Mouse (Mus musculus) heart, embryonic 14.5 days (tissue): ENCODE measurements around the gene Rnf223. TPM values are rescaled to one million over a fixed set of nuclear protein-coding genes. Genes with fewer than 3 reads are reported as not detected.
"Not testable (repeated sequence)": the region's sequence is repeated elsewhere in the genome, so short reads cannot be mapped to it uniquely, and the experiment has no call there.

Experiments used
- ATAC-seq: fragments of 200-750 bp; cut with Nextera tagmentation; 2 replicates; pipeline ENCODE4 v1.8.0; 2017; ENCODE audit warnings: low read depth, moderate TSS enrichment; ENCODE audit not compliant: insufficient number of reproducible peaks, insufficient read depth, low FRiP score
- H3K27ac ChIP-seq, 2 experiments: fragments of 200-500 bp in 1 of 2; fragments of 300-500 bp in 1 of 2; sonication (generic) in 1 of 2; replicated peaks in 1 of 2; 2 replicates each; pipeline ENCODE4 v1.5.1; 2012 to 2014; ENCODE audit warnings: low read depth in 2 of 2, low read length in 2 of 2, control low read depth in 1 of 2, mild to moderate bottlenecking in 1 of 2, mixed read lengths in 1 of 2; ENCODE audit not compliant: control insufficient read depth in 1 of 2, insufficient read depth in 1 of 2
- H3K27me3 ChIP-seq: fragments of 300-500 bp; sonication (generic); 2 replicates; pipeline ENCODE4 v1.6.1; 2014; ENCODE audit warnings: mild to moderate bottlenecking, low read length, control low read depth; ENCODE audit not compliant: control insufficient read depth, insufficient read depth
- H3K36me3 ChIP-seq: fragments of 300-500 bp; sonication (generic); 2 replicates; pipeline ENCODE4 v1.6.1; 2014; ENCODE audit warnings: mild to moderate bottlenecking, control low read depth, low read length, mixed read lengths; ENCODE audit not compliant: control insufficient read depth, insufficient read depth
- H3K4me1 ChIP-seq, 2 experiments: fragments of 200-500 bp in 1 of 2; fragments of 300-500 bp in 1 of 2; sonication (generic) in 1 of 2; 2 replicates each; pipeline ENCODE4 v1.6.1; 2012 to 2014; ENCODE audit warnings: low read length in 2 of 2, control low read depth in 1 of 2, mixed read lengths in 1 of 2; ENCODE audit not compliant: control insufficient read depth in 2 of 2, insufficient read depth in 2 of 2
- H3K4me2 ChIP-seq: fragments of 300-500 bp; sonication (generic); 2 replicates; pipeline ENCODE4 v1.6.1; 2014; ENCODE audit warnings: mild to moderate bottlenecking, low read length
- H3K4me3 ChIP-seq, 2 experiments: fragments of 200-500 bp in 1 of 2; fragments of 300-500 bp in 1 of 2; sonication (generic) in 1 of 2; 2 replicates each; pipeline ENCODE4 v1.5.1; 2012 to 2014; ENCODE audit warnings: low read length in 2 of 2, mild to moderate bottlenecking in 2 of 2, control low read depth in 1 of 2, low read depth in 1 of 2, moderate library complexity in 1 of 2; ENCODE audit not compliant: control insufficient read depth in 1 of 2, insufficient read depth in 1 of 2
- H3K9ac ChIP-seq: fragments of 300-500 bp; sonication (generic); 2 replicates; pipeline ENCODE4 v1.6.1; 2014; ENCODE audit warnings: mild to moderate bottlenecking, low read length
- H3K9me3 ChIP-seq: fragments of 300-500 bp; sonication (generic); 2 replicates; pipeline ENCODE4 v1.6.1; 2016; ENCODE audit warnings: low read length, control low read depth; ENCODE audit not compliant: control insufficient read depth
- WGBS: fragments of 180-500 bp; shearing (Covaris S2); extraction: QIAGEN DNeasy Blood & Tissue Kit; methylation state at CpG from one replicate; pipeline ENCODE4 v1.1.7; 2014; 5-methylcytosine and 5-hydroxymethylcytosine counted together
- polyA plus RNA-seq: library from polyadenylated mRNA; unstranded; fragments of >200 nt; fragmentation: Nextera tagmentation; extraction: Ambion mirVana; gene quantifications from 2 replicates; pipeline ENCODE4 v1.2.1, GENCODE M21; 2014

The Rnf223 gene
- polyA plus RNA-seq, 1 experiment from 2014 or later = 0.07 TPM

DNA sequence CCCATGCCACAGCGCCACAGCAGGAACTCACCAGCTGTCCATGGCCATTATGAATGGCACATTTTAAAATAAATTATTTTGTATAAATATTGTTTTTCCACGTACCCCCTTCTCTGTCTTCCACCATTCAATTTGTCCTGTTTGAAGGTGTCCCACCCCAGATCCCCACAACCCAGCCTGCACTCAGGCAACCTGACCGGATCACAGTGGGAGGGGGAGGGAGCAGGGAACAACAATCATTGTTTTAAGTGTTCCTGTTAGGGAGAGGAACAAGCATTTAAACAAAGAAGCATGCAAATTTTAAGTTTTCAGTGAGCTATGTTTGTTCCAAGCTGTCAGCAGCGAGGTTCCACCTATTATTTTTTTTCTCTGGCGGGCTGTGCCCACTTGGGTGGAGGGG lies 3.0 kb downstream of the Rnf223 start:
- Histone ChIP-seq H3K36me3 (no peaks in the 10 kb centered on the region), H3K4me2 (no peak overlapping the region), H3K9me3 (no peaks in the 10 kb centered on the region), H3K27ac (no peak overlapping the region), H3K9ac (no peak overlapping the region), H3K4me3 (no peak overlapping the region), H3K27me3 (no peaks in the 10 kb centered on the region), H3K4me1 (no peaks in the 10 kb centered on the region; a peak in 1 of 4 replicates)
- WGBS = 73% methylated on average over 5 of the region's 5 CpGs
- ATAC-seq = no peak

DNA sequence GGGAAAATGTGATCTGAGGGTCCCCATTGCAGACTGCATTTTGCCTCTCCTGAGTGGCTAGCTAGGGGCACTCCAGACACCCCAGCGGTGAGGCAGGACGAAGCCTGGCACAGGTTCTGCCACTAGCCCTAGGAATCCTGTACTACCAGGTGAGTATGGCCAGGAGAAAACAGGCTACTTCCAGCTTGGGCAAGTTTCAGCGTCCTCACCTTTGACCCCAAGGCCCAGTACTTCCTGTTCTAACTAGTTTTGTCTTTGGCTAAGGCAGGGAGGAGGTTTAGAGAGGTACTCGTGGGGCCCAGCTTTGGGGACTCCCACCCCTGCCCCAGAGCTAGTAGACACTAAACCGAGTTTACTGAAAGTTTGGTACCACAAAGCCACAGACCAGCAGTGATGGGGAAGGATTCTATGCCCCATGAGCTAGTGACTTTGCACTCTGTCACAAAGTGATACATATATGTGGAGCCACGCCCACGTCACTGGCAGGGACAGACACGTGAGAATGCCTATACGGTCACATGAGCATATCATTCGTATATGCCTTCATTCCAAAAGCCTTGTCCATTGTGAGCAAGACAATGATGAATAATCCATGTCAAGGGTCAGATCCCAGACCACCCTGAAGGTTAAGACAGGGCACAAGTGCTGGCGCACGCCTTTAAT lies 3.8 kb downstream of the Rnf223 start:
- H3K36me3 ChIP-seq = no peaks in the 10 kb centered on the region
- 0 out of 2 replicates have a peak, but pooled peaks cover 4% of the 10 kb centered on the region for H3K9me3 ChIP-seq
- no peaks in the 10 kb centered on the region for H3K27me3 ChIP-seq
- no peak overlapping the region for H3K4me3 ChIP-seq
- no peak overlapping the region for H3K4me2 ChIP-seq
- no peaks in the 10 kb centered on the region; a peak in 1 of 4 replicates for H3K4me1 ChIP-seq
- no peak for ATAC-seq
- no peak overlapping the region for H3K27ac ChIP-seq
- no peak overlapping the region for H3K9ac ChIP-seq
- WGBS = 80% methylated on average over 12 of the region's 12 CpGs

DNA sequence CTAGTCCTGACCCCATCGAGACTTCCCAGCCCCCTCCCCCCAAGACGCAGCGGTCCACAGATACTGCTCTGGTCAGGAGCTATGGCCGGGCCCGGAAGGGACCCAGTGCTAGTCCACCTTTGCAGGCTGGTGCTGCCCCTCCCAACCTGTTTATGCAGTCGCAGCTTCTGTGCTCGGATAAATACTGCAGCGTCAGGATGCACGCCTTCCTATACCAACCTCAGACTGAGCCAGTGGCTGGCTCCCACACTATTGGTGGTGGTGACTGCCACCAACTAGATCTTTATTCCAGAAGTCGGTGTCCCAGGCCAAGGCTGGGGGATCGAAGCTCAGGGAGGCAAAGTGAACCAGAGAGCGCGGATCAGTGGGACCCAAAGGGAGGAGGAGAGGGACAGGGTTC lies 4.8 kb downstream of the Rnf223 start:
- no peak overlapping the region for H3K4me2 ChIP-seq
- H3K27ac ChIP-seq = no peak overlapping the region
- peaks cover 7% of the 10 kb centered on the region; the same call in 1 of the 2 replicates for H3K9me3 ChIP-seq
- H3K27me3 ChIP-seq = no peaks in the 10 kb centered on the region
- H3K4me3 ChIP-seq = no peak overlapping the region
- no peak overlapping the region for H3K9ac ChIP-seq
- H3K4me1 ChIP-seq = no peaks in the 10 kb centered on the region; a peak in 1 of 4 replicates
- H3K36me3 ChIP-seq = no peaks in the 10 kb centered on the region
- no peak for ATAC-seq
- WGBS = 89% methylated on average over 13 of the region's 13 CpGs

DNA sequence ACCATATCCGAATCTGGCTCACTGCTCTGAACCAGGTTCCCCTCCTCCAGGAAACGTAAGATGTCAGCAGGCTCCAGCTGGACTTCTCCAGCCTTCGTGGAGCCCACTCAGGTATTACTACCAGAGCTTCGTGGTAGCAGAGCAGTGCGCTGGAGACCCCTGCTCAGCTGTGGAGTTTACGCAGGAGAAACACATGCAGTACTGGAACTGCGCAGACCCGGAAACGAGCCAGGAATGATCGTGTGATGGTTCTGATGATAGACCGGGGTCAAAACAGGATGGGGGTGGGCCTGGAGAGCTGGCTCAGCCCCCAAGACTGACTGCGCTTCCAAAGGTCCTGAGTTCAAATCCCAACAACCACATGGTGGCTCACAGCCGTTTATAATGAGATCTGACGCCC lies 5.5 kb downstream of the Rnf223 start:
- Histone ChIP-seq H3K4me3 (no peak overlapping the region), H3K27ac (no peak overlapping the region), H3K9me3 (peaks cover 7% of the 10 kb centered on the region; the same call in 1 of the 2 replicates), H3K4me1 (no peaks in the 10 kb centered on the region; a peak in 1 of 4 replicates), H3K4me2 (no peak overlapping the region), H3K9ac (no peak overlapping the region), H3K27me3 (no peaks in the 10 kb centered on the region), H3K36me3 (no peaks in the 10 kb centered on the region)
- ATAC-seq = no peak
- WGBS = 90% methylated on average over 14 of the region's 14 CpGs

DNA sequence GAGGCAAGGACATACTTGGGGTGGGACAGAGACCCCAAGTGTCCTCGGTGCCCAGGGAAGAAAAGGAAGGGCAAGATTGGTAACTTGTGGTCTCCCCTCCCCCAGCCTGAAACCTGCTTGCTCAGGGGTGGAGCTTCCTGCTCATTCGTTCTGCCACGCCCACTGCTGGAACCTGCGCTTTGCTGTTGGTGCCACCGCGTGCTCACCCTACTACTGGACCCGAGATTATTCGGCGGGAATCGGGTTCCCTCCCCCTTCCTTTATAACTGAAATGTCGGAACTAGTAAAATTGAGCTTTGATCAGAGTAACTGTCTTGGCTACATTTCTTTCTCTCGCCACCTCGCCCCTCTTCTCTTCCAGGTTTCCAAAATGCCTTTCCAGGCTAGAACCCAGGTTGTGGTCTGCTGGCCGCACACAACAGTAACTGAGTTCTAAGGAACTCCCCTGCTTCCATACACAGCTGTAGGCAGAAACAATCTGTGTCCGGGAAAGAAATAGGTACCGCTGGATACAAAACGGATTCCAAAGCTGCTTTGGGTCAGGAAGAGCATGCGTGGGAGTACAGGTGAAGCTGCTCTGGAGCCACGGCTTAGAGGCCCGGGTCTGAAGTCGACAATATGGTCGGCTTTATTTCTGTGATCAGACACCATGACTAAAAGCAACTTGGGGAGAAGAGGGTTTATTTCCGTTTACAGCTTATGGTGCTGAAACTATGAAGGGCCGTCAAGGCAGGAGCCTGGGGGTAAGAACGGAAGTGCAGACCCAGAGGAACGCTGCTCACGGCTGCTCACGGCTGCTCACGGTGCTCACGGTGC lies 6.2 kb downstream of the Rnf223 start:
- H3K27ac ChIP-seq = no peak overlapping the region
- H3K4me2 ChIP-seq = no peak overlapping the region
- no peaks in the 10 kb centered on the region for H3K36me3 ChIP-seq
- WGBS = 92% methylated on average over 30 of the region's 30 CpGs
- H3K4me3 ChIP-seq = no peak overlapping the region
- ATAC-seq = no peak
- no peaks in the 10 kb centered on the region for H3K27me3 ChIP-seq
- no peaks in the 10 kb centered on the region; a peak in 1 of 4 replicates for H3K4me1 ChIP-seq
- no peak overlapping the region for H3K9ac ChIP-seq
- H3K9me3 ChIP-seq = peaks cover 7% of the 10 kb centered on the region; the same call in 1 of the 2 replicates

DNA sequence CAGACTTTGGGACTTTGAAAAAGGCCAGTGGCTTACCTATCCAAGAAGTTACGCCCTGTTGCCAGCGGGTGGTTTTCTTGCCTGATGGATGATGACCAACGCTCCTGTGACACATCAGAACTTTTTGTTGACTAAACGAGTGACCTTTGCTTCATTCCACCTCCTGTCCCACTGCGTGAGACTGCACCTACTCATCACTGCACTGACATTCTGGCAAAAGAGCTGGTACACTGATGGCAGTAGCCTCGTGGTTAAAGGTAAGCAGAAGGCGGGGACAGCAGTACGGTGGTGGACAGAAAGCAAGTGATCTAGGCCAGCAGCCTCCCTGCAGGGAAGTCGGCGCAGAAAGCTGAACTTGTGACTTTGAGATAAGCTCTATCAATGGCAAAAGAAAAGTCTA lies 20.6 kb downstream of the Rnf223 start:
- H3K27me3 ChIP-seq, H3K9me3 ChIP-seq, H3K9ac ChIP-seq, ATAC-seq, H3K36me3 ChIP-seq, H3K27ac ChIP-seq, H3K4me1 ChIP-seq, H3K4me2 ChIP-seq, H3K4me3 ChIP-seq: not testable (repeated sequence)
- WGBS = 70% methylated on average over 10 of the region's 10 CpGs

DNA sequence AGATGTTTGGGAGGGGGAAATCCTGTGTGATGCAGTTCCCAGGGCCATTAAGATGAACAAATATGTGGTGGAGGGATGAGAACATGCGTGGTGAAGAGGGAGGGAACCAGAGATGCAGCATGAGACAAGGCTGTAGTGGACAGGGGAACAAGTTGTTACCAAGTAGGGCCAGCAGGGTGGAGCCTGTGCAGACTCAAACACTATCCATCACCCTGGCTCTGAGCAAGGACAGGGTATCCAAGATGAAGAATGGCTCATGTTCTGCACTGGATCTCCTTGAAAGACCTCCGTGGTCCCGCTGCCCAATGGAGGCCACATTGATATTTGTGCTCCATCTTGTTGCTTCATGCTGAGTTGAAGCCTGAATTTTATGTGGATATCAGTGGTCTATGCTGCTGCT lies 24.5 kb downstream of the Rnf223 start:
- no peak overlapping the region for H3K4me2 ChIP-seq
- 88% methylated on average over 3 of the region's 3 CpGs for WGBS
- no peaks in the 10 kb centered on the region for H3K27me3 ChIP-seq
- H3K4me1 ChIP-seq = no peaks in the 10 kb centered on the region
- peaks cover 6% of the 10 kb centered on the region; the same call in 1 of the 2 replicates for H3K9me3 ChIP-seq
- no peaks in the 10 kb centered on the region for H3K36me3 ChIP-seq
- H3K9ac ChIP-seq = no peak overlapping the region
- no peak for ATAC-seq
- H3K4me3 ChIP-seq = no peak overlapping the region
- H3K27ac ChIP-seq = no peak overlapping the region
